Comparison of ENCODE assay signal across 17 mouse cellular contexts in the genomic region with DNA sequence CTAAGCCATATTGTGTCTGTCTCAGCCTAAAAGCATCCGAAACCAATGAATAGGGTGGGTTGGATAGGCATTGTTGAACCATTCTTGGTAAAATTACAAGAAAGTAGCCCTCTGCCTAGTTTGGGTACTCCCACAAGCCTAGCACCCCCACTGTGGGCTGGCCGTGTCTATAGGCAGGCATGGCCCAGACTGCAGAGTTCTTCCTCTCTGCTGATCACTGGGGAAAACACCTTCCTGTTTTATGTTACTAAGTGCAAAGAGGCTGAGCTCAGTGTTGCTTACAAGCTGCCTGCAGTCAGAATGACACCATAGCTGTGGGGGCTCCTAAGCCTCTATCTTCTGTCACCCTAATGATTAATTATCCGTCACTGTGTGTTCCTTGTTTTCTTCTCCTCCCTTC. TPM values are rescaled to one million over a fixed set of nuclear protein-coding genes. Genes with fewer than 3 reads are reported as not detected.
DNase-seq lines count a peak whose midpoint lies in the region; ATAC-seq lines count a peak whose summit lies in the region.
"Had no signal": no experiment of that assay in that cellular context is flagged by ENCODE, and none has a peak within 500 bp of the region (broad histone marks: within the 10 kb centered on the region; RNA-seq: fewer than 3 reads in every experiment).

No protein-coding gene starts in this region.

- no peaks in the 10 kb centered on the region for H3K27me3 ChIP-seq in forebrain, embryonic 14.5 days (replicated peaks; ENCODE audit: control insufficient read depth, insufficient read depth, low read length)
- no peaks in the 10 kb centered on the region for H3K27me3 ChIP-seq in forebrain, embryonic 11.5 days (ENCODE audit: control insufficient read depth, insufficient read depth, low read length)
- H3K27me3 ChIP-seq in midbrain, embryonic 16.5 days (ENCODE audit: control insufficient read depth, insufficient read depth, low read depth, low read length) = no peaks in the 10 kb centered on the region
- H3K27me3 ChIP-seq in heart, embryonic 11.5 days (ENCODE audit: control insufficient read depth, insufficient read depth, low read length) = peaks cover 2% of the 10 kb centered on the region; the same call in 1 of the 2 replicates

- peak overlapping the region; percentile 20; the same call in 1 of the 2 replicates for H3K4me2 ChIP-seq in forebrain, embryonic 14.5 days (ENCODE audit: low read length)
- H3K4me2 ChIP-seq in forebrain, embryonic 11.5 days (ENCODE audit: low read depth, low read length, severe bottlenecking) = no peak overlapping the region
- peak overlapping the region; percentile 61 for H3K4me2 ChIP-seq in midbrain, embryonic 16.5 days (ENCODE audit: low read length)
- H3K4me2 ChIP-seq in heart, embryonic 11.5 days = no peak overlapping the region

- H3K9me3 ChIP-seq in forebrain, embryonic 14.5 days (replicated peaks; ENCODE audit: control insufficient read depth, low read length) = no peaks in the 10 kb centered on the region
- H3K9me3 ChIP-seq in forebrain, embryonic 11.5 days (ENCODE audit: control insufficient read depth, low read length) = no peaks in the 10 kb centered on the region
- H3K9me3 ChIP-seq in midbrain, embryonic 16.5 days (replicated peaks; ENCODE audit: control insufficient read depth, low read length, poor library complexity, severe bottlenecking) = no peaks in the 10 kb centered on the region
- H3K9me3 ChIP-seq in heart, embryonic 11.5 days (replicated peaks; ENCODE audit: control insufficient read depth, low read length) = no peaks in the 10 kb centered on the region
- H3K9me3 ChIP-seq: embryonic facial prominence, embryonic 10.5 days had no signal

- H3K4me1 ChIP-seq in forebrain, embryonic 14.5 days (ENCODE audit: control insufficient read depth, insufficient read depth, low read length) = peaks cover 2% of the 10 kb centered on the region; the same call in 1 of the 2 replicates
- H3K4me1 ChIP-seq in forebrain, embryonic 11.5 days (replicated peaks; ENCODE audit: control insufficient read depth, insufficient read depth, low read length) = no peaks in the 10 kb centered on the region
- peaks cover 23% of the 10 kb centered on the region for H3K4me1 ChIP-seq in midbrain, embryonic 16.5 days (ENCODE audit: control insufficient read depth, insufficient read depth, low read length)
- H3K4me1 ChIP-seq in heart, embryonic 11.5 days (ENCODE audit: control insufficient read depth, insufficient read depth, low read length) = no peaks in the 10 kb centered on the region

- H3K27ac ChIP-seq in forebrain, embryonic 14.5 days (ENCODE audit: low read depth, low read length) = no peak overlapping the region
- no peak overlapping the region for H3K27ac ChIP-seq in forebrain, embryonic 11.5 days (ENCODE audit: low read depth, low read length)
- no peak overlapping the region for H3K27ac ChIP-seq in midbrain, embryonic 16.5 days (ENCODE audit: low read length)
- no peak overlapping the region for H3K27ac ChIP-seq in heart, embryonic 11.5 days (ENCODE audit: low read depth, low read length)
- H3K27ac ChIP-seq: embryonic facial prominence, embryonic 10.5 days had no signal

- intact Hi-C loops in left cerebral cortex, postnatal 10 days (cut with DNase I) = no loop called here

- no peak for DNase-seq in forebrain, embryonic 14.5 days (ENCODE audit: low spot score)
- no peak for DNase-seq in forebrain, embryonic 11.5 days (ENCODE audit: low spot score)
- DNase-seq in B cell, adult 2 months = peak; percentile 10 to 15
- no peak for DNase-seq in left cerebral cortex, postnatal 10 days (ENCODE audit: extremely low spot score in 1 of 2, low spot score in 2 of 2)
- no peak for DNase-seq in gastrocnemius, postnatal 4 days (ENCODE audit: low spot score in 2 of 2)
- DNase-seq: cerebellum, adult 8-10 months; kidney, postnatal 25 days; lung, postnatal 14 days; thymus, adult 18-20 months had no signal

- H3K36me3 ChIP-seq in forebrain, embryonic 14.5 days (ENCODE audit: control insufficient read depth, insufficient read depth, low read length) = no peaks in the 10 kb centered on the region
- no peaks in the 10 kb centered on the region for H3K36me3 ChIP-seq in forebrain, embryonic 11.5 days (ENCODE audit: control insufficient read depth, insufficient read depth, low read length)
- no peaks in the 10 kb centered on the region for H3K36me3 ChIP-seq in midbrain, embryonic 16.5 days (ENCODE audit: control insufficient read depth, insufficient read depth, low read length)
- no peaks in the 10 kb centered on the region for H3K36me3 ChIP-seq in heart, embryonic 11.5 days (ENCODE audit: control insufficient read depth, insufficient read depth, low read length)
- H3K36me3 ChIP-seq: embryonic facial prominence, embryonic 10.5 days had no signal

- no peak overlapping the region for H3K9ac ChIP-seq in forebrain, embryonic 14.5 days (ENCODE audit: low read length)
- no peak overlapping the region for H3K9ac ChIP-seq in forebrain, embryonic 11.5 days (ENCODE audit: low read length)
- H3K9ac ChIP-seq in midbrain, embryonic 16.5 days (ENCODE audit: low read depth, low read length) = no peak overlapping the region
- no peak overlapping the region for H3K9ac ChIP-seq in heart, embryonic 11.5 days (ENCODE audit: low read depth, low read length)

- ATAC-seq in forebrain, embryonic 14.5 days = no peak
- ATAC-seq in forebrain, embryonic 11.5 days (replicated peaks; ENCODE audit: low FRiP score) = no peak
- peak; percentile 49 to 71; a peak in 3 of 4 replicates for ATAC-seq in hematopoietic stem cell, adult 5-6 weeks (replicated peaks in 1 of 2; ENCODE audit: insufficient read depth in 1 of 2, low FRiP score in 2 of 2, low TSS enrichment in 1 of 2, low read depth in 1 of 2, poor library complexity in 2 of 2, severe bottlenecking in 2 of 2)
- no peak for ATAC-seq in midbrain, embryonic 16.5 days
- ATAC-seq in heart, embryonic 11.5 days (replicated peaks; ENCODE audit: insufficient number of reproducible peaks, low FRiP score, low TSS enrichment) = no peak
- ATAC-seq: intestine, embryonic 16.5 days had no signal

- H3K4me3 ChIP-seq in forebrain, embryonic 14.5 days (ENCODE audit: low read depth, low read length) = no peak overlapping the region
- no peak overlapping the region for H3K4me3 ChIP-seq in forebrain, embryonic 11.5 days (ENCODE audit: low read depth, low read length)
- peak overlapping the region; percentile 11 for H3K4me3 ChIP-seq in midbrain, embryonic 16.5 days (ENCODE audit: low read depth, low read length)
- no peak overlapping the region for H3K4me3 ChIP-seq in heart, embryonic 11.5 days (ENCODE audit: low read depth, low read length)
- H3K4me3 ChIP-seq: embryonic facial prominence, embryonic 10.5 days had no signal

- 67% methylated on average over 3 of the region's 3 CpGs for whole genome bisulfite sequencing in forebrain, embryonic 14.5 days
- WGBS in forebrain, embryonic 11.5 days = 66% methylated on average over 3 of the region's 3 CpGs
- 52% methylated on average over 3 of the region's 3 CpGs for whole genome bisulfite sequencing in midbrain, embryonic 16.5 days
- WGBS in heart, embryonic 11.5 days (ENCODE audit: insufficient replicate concordance) = 52% methylated on average over 3 of the region's 3 CpGs

RNA-seq across cellular contexts. Expression of a gene that starts 4.4 kb away (rescaled TPM):
- polyA plus RNA-seq in forebrain, embryonic 14.5 days (2014; fragmentation: Nextera tagmentation; extraction: Ambion mirVana) = 74.8 and 84.5 TPM in 2 replicates
- 22.4 and 22.9 TPM in 2 replicates for polyA plus RNA-seq in forebrain, embryonic 11.5 days (2014; fragmentation: Nextera tagmentation; extraction: Ambion mirVana)
- not detected in 2 replicates for total RNA-seq in hematopoietic stem cell, adult 5-6 weeks (2017)
- polyA plus RNA-seq in midbrain, embryonic 16.5 days (2015; fragmentation: Nextera tagmentation; extraction: Ambion mirVana) = 104 and 105 TPM in 2 replicates
- 6.8 and 7.1 TPM in 2 replicates for polyA plus RNA-seq in heart, embryonic 11.5 days (2014; fragmentation: Nextera tagmentation; extraction: Ambion mirVana)
- 10 to 100 TPM; 26.4 to 28.2 TPM for total RNA-seq in left cerebral cortex, postnatal 10 days (2021)
- total RNA-seq in gastrocnemius, postnatal 4 days (2021) = 1 to 10 TPM in 1 of 2 experiments, under 1 TPM in 1; 0.56 to 1.8 TPM
- total RNA-seq: gastrocnemius, adult 8-10 months; liver, adult 2 months had no signal
- polyA plus RNA-seq: C2C12 had no signal

RNA-seq across cellular contexts. Expression of a gene that starts 10.1 kb away (rescaled TPM):
- polyA plus RNA-seq in forebrain, embryonic 14.5 days (2014; fragmentation: Nextera tagmentation; extraction: Ambion mirVana) = 46.0 and 49.9 TPM in 2 replicates
- polyA plus RNA-seq in forebrain, embryonic 11.5 days (2014; fragmentation: Nextera tagmentation; extraction: Ambion mirVana) = 80.7 and 83.6 TPM in 2 replicates
- 64.1 and 69.9 TPM in 2 replicates for total RNA-seq in hematopoietic stem cell, adult 5-6 weeks (2017)
- 33.5 and 34.2 TPM in 2 replicates for polyA plus RNA-seq in midbrain, embryonic 16.5 days (2015; fragmentation: Nextera tagmentation; extraction: Ambion mirVana)
- polyA plus RNA-seq in heart, embryonic 11.5 days (2014; fragmentation: Nextera tagmentation; extraction: Ambion mirVana) = 96.4 and 120 TPM in 2 replicates
- total RNA-seq in left cerebral cortex, postnatal 10 days (2021) = 10 to 100 TPM; 24.5 to 24.7 TPM
- total RNA-seq in gastrocnemius, postnatal 4 days (2021) = 10 to 100 TPM; 40.0 to 43.3 TPM

Comparison
In these comparisons a context has a peak if more than half of its experiments do, and no peak if none do; other contexts are left out.
1. H3K4me2 ChIP-seq: peak in forebrain, embryonic 14.5 days (single experiment) and midbrain, embryonic 16.5 days (single experiment); none in forebrain, embryonic 11.5 days (single experiment) and heart, embryonic 11.5 days (single experiment).
2. ATAC-seq: peak in hematopoietic stem cell, adult 5-6 weeks (2 of 2); none in forebrain, embryonic 14.5 days (single experiment), forebrain, embryonic 11.5 days (single experiment), midbrain, embryonic 16.5 days (single experiment) and heart, embryonic 11.5 days (single experiment).
3. DNase-seq: peak in B cell, adult 2 months (2 of 2); none in forebrain, embryonic 14.5 days (single experiment), forebrain, embryonic 11.5 days (single experiment), left cerebral cortex, postnatal 10 days (0 of 2) and gastrocnemius, postnatal 4 days (0 of 2).